12 mouse cellular contexts compared by ENCODE assay signal in the genomic region with DNA sequence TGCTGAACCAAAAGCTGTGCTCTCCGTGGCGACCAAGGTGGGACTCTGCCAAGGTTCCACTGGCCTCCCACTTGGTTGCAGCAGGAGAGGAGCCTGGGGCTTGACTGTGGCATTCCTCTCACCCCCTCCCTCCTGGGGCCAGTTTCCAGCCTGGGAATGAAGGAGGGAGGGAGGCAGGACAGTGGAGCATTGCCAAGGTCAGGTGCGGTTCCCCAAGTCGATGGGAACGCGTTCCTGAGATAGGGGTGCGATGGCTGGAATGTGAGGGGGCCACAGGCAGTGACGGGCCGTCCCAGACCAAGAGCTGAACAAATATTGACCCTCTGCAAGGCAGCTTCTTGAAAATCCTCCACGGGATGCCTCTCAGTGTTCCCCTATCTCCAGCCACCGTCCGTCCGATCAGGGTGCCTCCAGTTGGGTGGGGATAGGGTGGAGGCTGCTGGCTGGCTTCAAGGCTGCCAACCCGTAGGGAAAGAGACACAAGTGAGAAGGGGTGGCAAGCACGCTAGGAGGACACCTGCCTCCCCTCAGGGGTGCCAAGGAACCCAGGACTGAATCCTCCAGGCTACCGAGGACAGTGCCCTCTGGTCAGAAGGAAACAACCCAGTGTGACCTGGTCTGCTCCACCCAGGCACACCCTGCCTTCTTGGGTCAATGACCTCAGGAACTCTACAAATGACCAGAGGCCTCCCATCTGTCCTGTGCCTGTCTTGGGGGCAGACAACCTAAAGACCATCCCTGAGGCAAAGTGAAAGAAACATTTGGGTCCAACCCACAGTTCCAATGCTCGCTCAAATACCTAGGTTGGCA.
A peak's percentile ranks its signal among the peaks of the same experiment; 100 is the strongest.
DNase-seq lines count a peak whose midpoint lies in the region; ATAC-seq and TF ChIP-seq lines count a peak whose summit lies in the region.
"Had no signal": no experiment of that assay in that cellular context is flagged by ENCODE, and none has a peak within 500 bp of the region (broad histone marks: within the 10 kb centered on the region; RNA-seq: fewer than 3 reads in every experiment).

No protein-coding gene starts in this region.

- peaks cover 23% of the 10 kb centered on the region for H3K4me1 ChIP-seq in hindbrain, embryonic 10.5 days (replicated peaks)
- 0 out of 2 replicates have a peak, but pooled peaks cover 5% of the 10 kb centered on the region for H3K4me1 ChIP-seq in hindbrain, embryonic 13.5 days (replicated peaks)
- H3K4me1 ChIP-seq in intestine, postnatal 0 days (replicated peaks; ENCODE audit: control insufficient read depth, insufficient read depth, low read length): peaks cover 20% of the 10 kb centered on the region; the same call in 1 of the 2 replicates
- H3K4me1 ChIP-seq in liver, embryonic 13.5 days (replicated peaks): peaks cover 50% of the 10 kb centered on the region

- H3K4me3 ChIP-seq in hindbrain, embryonic 10.5 days: no peak overlapping the region
- H3K4me3 ChIP-seq in hindbrain, embryonic 13.5 days: no peak overlapping the region
- H3K4me3 ChIP-seq in intestine, postnatal 0 days (ENCODE audit: low read depth, low read length): no peak overlapping the region
- no peak overlapping the region for H3K4me3 ChIP-seq in liver, embryonic 13.5 days (replicated peaks)
- H3K4me3 ChIP-seq: heart, embryonic 15.5 days; limb, embryonic 13.5 days had no signal

- H3K27me3 ChIP-seq in hindbrain, embryonic 10.5 days (ENCODE audit: insufficient read depth, poor library complexity, severe bottlenecking): no peaks in the 10 kb centered on the region
- H3K27me3 ChIP-seq in hindbrain, embryonic 13.5 days: no peaks in the 10 kb centered on the region
- H3K27me3 ChIP-seq in intestine, postnatal 0 days (replicated peaks; ENCODE audit: control insufficient read depth, insufficient read depth, low read length): no peaks in the 10 kb centered on the region
- no peaks in the 10 kb centered on the region for H3K27me3 ChIP-seq in liver, embryonic 13.5 days
- H3K27me3 ChIP-seq: limb, embryonic 13.5 days had no signal

- no peak for ATAC-seq in hindbrain, embryonic 13.5 days (ENCODE audit: low FRiP score)
- peak; percentile 63 for ATAC-seq in intestine, postnatal 0 days
- ATAC-seq in liver, embryonic 13.5 days (ENCODE audit: low read depth): peak; percentile 65
- no peak for ATAC-seq in megakaryocyte, adult 5-6 weeks (ENCODE audit: poor library complexity, severe bottlenecking)
- no peak for ATAC-seq in megakaryocyte progenitor cell, adult 5-6 weeks (replicated peaks; ENCODE audit: poor library complexity)
- ATAC-seq: hindbrain, postnatal 0 days had no signal

- no peak overlapping the region for H3K9ac ChIP-seq in hindbrain, embryonic 13.5 days
- peak overlapping the region; percentile 40; the same call in 1 of the 2 replicates for H3K9ac ChIP-seq in intestine, postnatal 0 days (ENCODE audit: low read depth, low read length)
- H3K9ac ChIP-seq in liver, embryonic 13.5 days: peak overlapping the region; percentile 33; the same call in 1 of the 2 replicates
- H3K9ac ChIP-seq: heart, embryonic 15.5 days; limb, embryonic 13.5 days had no signal

- no peaks in the 10 kb centered on the region for H3K36me3 ChIP-seq in hindbrain, embryonic 10.5 days
- no peaks in the 10 kb centered on the region for H3K36me3 ChIP-seq in hindbrain, embryonic 13.5 days
- H3K36me3 ChIP-seq in intestine, postnatal 0 days (ENCODE audit: control insufficient read depth, insufficient read depth): no peaks in the 10 kb centered on the region
- no peaks in the 10 kb centered on the region for H3K36me3 ChIP-seq in liver, embryonic 13.5 days
- H3K36me3 ChIP-seq: heart, embryonic 15.5 days; limb, embryonic 13.5 days had no signal

- 82% methylated on average over 17 of the region's 17 CpGs for WGBS in hindbrain, embryonic 10.5 days
- WGBS in hindbrain, embryonic 13.5 days: 83% methylated on average over 17 of the region's 17 CpGs
- WGBS in intestine, postnatal 0 days: 49% methylated on average over 17 of the region's 17 CpGs
- WGBS in liver, embryonic 13.5 days (ENCODE audit: insufficient replicate concordance): 56% methylated on average over 17 of the region's 17 CpGs

- TF ChIP-seq CTCF in intestine, postnatal 0 days (IDR thresholded peaks at IDR 0.05; ENCODE audit: low read depth): no peak

- no peaks in the 10 kb centered on the region for H3K9me3 ChIP-seq in hindbrain, embryonic 10.5 days
- no peaks in the 10 kb centered on the region for H3K9me3 ChIP-seq in hindbrain, embryonic 13.5 days
- H3K9me3 ChIP-seq in intestine, postnatal 0 days (ENCODE audit: control insufficient read depth): no peaks in the 10 kb centered on the region
- H3K9me3 ChIP-seq in liver, embryonic 13.5 days (replicated peaks): no peaks in the 10 kb centered on the region
- H3K9me3 ChIP-seq: heart, embryonic 15.5 days had no signal

- H3K27ac ChIP-seq in hindbrain, embryonic 10.5 days: 0 out of 2 replicates have a peak overlapping the region, but pooled peaks have one; percentile 6
- H3K27ac ChIP-seq in hindbrain, embryonic 13.5 days: no peak overlapping the region
- H3K27ac ChIP-seq in intestine, postnatal 0 days (ENCODE audit: low read depth, low read length): peak overlapping the region; percentile 73
- peak overlapping the region; percentile 48 for H3K27ac ChIP-seq in liver, embryonic 13.5 days
- H3K27ac ChIP-seq: heart, embryonic 15.5 days; hindbrain, postnatal 0 days; limb, embryonic 13.5 days had no signal

- H3K4me2 ChIP-seq in hindbrain, embryonic 13.5 days: no peak overlapping the region
- peak overlapping the region; percentile 38; the same call in 1 of the 2 replicates for H3K4me2 ChIP-seq in intestine, postnatal 0 days (replicated peaks; ENCODE audit: low read depth)
- peak overlapping the region; percentile 43 for H3K4me2 ChIP-seq in liver, embryonic 13.5 days
- H3K4me2 ChIP-seq: heart, embryonic 15.5 days; limb, embryonic 13.5 days had no signal

- no peak for DNase-seq in hindbrain, embryonic 10.5 days (ENCODE audit: low spot score)
- DNase-seq in liver, embryonic 13.5 days: peak; percentile 14
- peak; percentile 73 for DNase-seq in lung, postnatal 25 days (ENCODE audit: low spot score)
- DNase-seq in left cerebral cortex, adult 11 months (ENCODE audit: low spot score): no peak
- DNase-seq: right cerebral cortex, postnatal 14 days had no signal

Comparison
In these comparisons a context has a peak if more than half of its experiments do, and no peak if none do; other contexts are left out.
1. DNase-seq: peak in liver, embryonic 13.5 days (single experiment) and lung, postnatal 25 days (single experiment); none in hindbrain, embryonic 10.5 days (single experiment) and left cerebral cortex, adult 11 months (single experiment).
2. ATAC-seq: peak in intestine, postnatal 0 days (single experiment) and liver, embryonic 13.5 days (single experiment); none in hindbrain, embryonic 13.5 days (single experiment), megakaryocyte, adult 5-6 weeks (single experiment) and megakaryocyte progenitor cell, adult 5-6 weeks (single experiment).